ENCODE assay signal across 20 mouse cellular contexts in genomic region chr8:82916851-82917539, GRCm38 (mm10). TPM values are rescaled to one million over a fixed set of nuclear protein-coding genes. Genes with fewer than 3 reads are reported as not detected.
DNase-seq lines count a peak whose midpoint lies in the region; ATAC-seq and TF ChIP-seq lines count a peak whose summit lies in the region.
"Had no signal": no experiment of that assay in that cellular context is flagged by ENCODE, and none has a peak within 500 bp of the region (broad histone marks: within the 10 kb centered on the region; RNA-seq: fewer than 3 reads in every experiment).

No protein-coding gene starts in this region.

- H3K4me1 ChIP-seq in liver, embryonic 11.5 days (replicated peaks; ENCODE audit: control insufficient read depth, insufficient read depth, low read length): peaks cover 2% of the 10 kb centered on the region; the same call in 1 of the 2 replicates
- peaks cover 22% of the 10 kb centered on the region for H3K4me1 ChIP-seq in embryonic fibroblast, embryonic 13.5 days (ENCODE audit: control insufficient read depth, insufficient read depth, low read length)
- H3K4me1 ChIP-seq: intestine, embryonic 15.5 days; liver, embryonic 15.5 days had no signal

- H3K9ac ChIP-seq in liver, embryonic 11.5 days (ENCODE audit: low read depth, low read length): no peak overlapping the region
- H3K9ac ChIP-seq: forebrain, embryonic 12.5 days; heart, embryonic 12.5 days; hindbrain, embryonic 14.5 days; intestine, embryonic 15.5 days; limb, embryonic 13.5 days; liver, embryonic 15.5 days; midbrain, embryonic 12.5 days; neural tube, embryonic 12.5 days had no signal

- no peak for DNase-seq in liver, embryonic 11.5 days (ENCODE audit: low spot score)
- no peak for DNase-seq in liver
- DNase-seq in Muller cell, postnatal 12 days (ENCODE audit: inconsistent ontology term): peak; percentile 90
- no peak for DNase-seq in layer of hippocampus, adult 9-10 months (ENCODE audit: low spot score)
- no peak for DNase-seq in cerebellum, postnatal 25 days
- no peak for DNase-seq in layer of hippocampus, adult 9-11 months
- DNase-seq: B cell, adult 2 months; cerebellum, adult 9-11 months; kidney, adult 9 months; kidney, postnatal 4 days had no signal

- H3K4me2 ChIP-seq in liver, embryonic 11.5 days: no peak overlapping the region
- H3K4me2 ChIP-seq: forebrain, embryonic 12.5 days; heart, embryonic 12.5 days; hindbrain, embryonic 14.5 days; intestine, embryonic 15.5 days; limb, embryonic 13.5 days; liver, embryonic 15.5 days; midbrain, embryonic 12.5 days; neural tube, embryonic 12.5 days had no signal

- TF ChIP-seq POLR2A in embryonic fibroblast, embryonic 13.5 days (IDR thresholded peaks at IDR 0.05; ENCODE audit: low read depth, low read length): no peak

- no peak overlapping the region for H3K4me3 ChIP-seq in liver, embryonic 11.5 days (ENCODE audit: low read depth, low read length)
- no peak overlapping the region for H3K4me3 ChIP-seq in embryonic fibroblast, embryonic 13.5 days (ENCODE audit: insufficient read depth, low read length)
- H3K4me3 ChIP-seq: forebrain, embryonic 12.5 days; heart, embryonic 12.5 days; intestine, embryonic 15.5 days; limb, embryonic 13.5 days; liver, embryonic 15.5 days; midbrain, embryonic 12.5 days; neural tube, embryonic 12.5 days had no signal

- no peak overlapping the region for H3K27ac ChIP-seq in liver, embryonic 11.5 days (ENCODE audit: low read depth, low read length)
- peak overlapping the region; percentile 96 for H3K27ac ChIP-seq in embryonic fibroblast, embryonic 13.5 days (ENCODE audit: insufficient read depth, low read length)
- H3K27ac ChIP-seq: forebrain, embryonic 12.5 days; hindbrain, embryonic 14.5 days; intestine, embryonic 15.5 days; limb, embryonic 13.5 days; liver, embryonic 15.5 days; midbrain, embryonic 12.5 days; neural tube, embryonic 12.5 days had no signal

- no peaks in the 10 kb centered on the region for H3K36me3 ChIP-seq in liver, embryonic 11.5 days (ENCODE audit: control insufficient read depth, insufficient read depth, low read length)
- H3K36me3 ChIP-seq: forebrain, embryonic 12.5 days; heart, embryonic 12.5 days; intestine, embryonic 15.5 days; limb, embryonic 13.5 days; liver, embryonic 15.5 days; midbrain, embryonic 12.5 days; neural tube, embryonic 12.5 days had no signal

- no peaks in the 10 kb centered on the region for H3K9me3 ChIP-seq in liver, embryonic 11.5 days (ENCODE audit: control insufficient read depth, low read length)
- H3K9me3 ChIP-seq: forebrain, embryonic 12.5 days; heart, embryonic 12.5 days; intestine, embryonic 15.5 days; limb, embryonic 13.5 days; liver, embryonic 15.5 days; midbrain, embryonic 12.5 days; neural tube, embryonic 12.5 days had no signal

- no peaks in the 10 kb centered on the region for H3K27me3 ChIP-seq in liver, embryonic 11.5 days (replicated peaks; ENCODE audit: control insufficient read depth, insufficient read depth, low read length)
- H3K27me3 ChIP-seq: forebrain, embryonic 12.5 days; heart, embryonic 12.5 days; intestine, embryonic 15.5 days; limb, embryonic 13.5 days; liver, embryonic 15.5 days; midbrain, embryonic 12.5 days; neural tube, embryonic 12.5 days had no signal

- no peak for TF ChIP-seq CTCF in embryonic fibroblast, embryonic 13.5 days (IDR thresholded peaks at IDR 0.05; ENCODE audit: borderline replicate concordance, insufficient read depth, low read length)

- peak; percentile 39; the same call in 1 of the 2 replicates for ATAC-seq in liver, embryonic 11.5 days (replicated peaks; ENCODE audit: low FRiP score)
- peak; percentile 69 for ATAC-seq in megakaryocyte progenitor cell, adult 5-6 weeks (replicated peaks; ENCODE audit: poor library complexity)
- ATAC-seq: intestine, embryonic 15.5 days had no signal

- 21% methylated on average over 1 of the region's 1 CpGs for WGBS in liver, embryonic 11.5 days

RNA-seq across cellular contexts. Expression of gene Rnf150, which starts 53.8 kb away (rescaled TPM):
- 0.18 and 0.44 TPM in 2 replicates for polyA plus RNA-seq in liver, embryonic 11.5 days (2014; fragmentation: Nextera tagmentation; extraction: Ambion mirVana)
- 31.2 and 36.3 TPM in 2 replicates for polyA plus RNA-seq in embryonic fibroblast, embryonic 13.5 days (2011; ENCODE audit: insufficient read length, low read depth, missing spikeins)
- total RNA-seq in megakaryocyte progenitor cell, adult 5-6 weeks (2015): 0.99 and 1.0 TPM in 2 replicates
- total RNA-seq in megakaryocyte progenitor cell, adult 5-6 weeks (2017): 0.21 and 1.3 TPM in 2 replicates

Comparison
In these comparisons a context has a peak if more than half of its experiments do, and no peak if none do; other contexts are left out.
1. RNA of gene Rnf150, which starts 53.8 kb away (polyA plus RNA-seq): 31.2 to 36.3 TPM in embryonic fibroblast, embryonic 13.5 days; 0.18 to 0.44 TPM in liver, embryonic 11.5 days; every median in the first group is over 10 times any median in the second.